Mouse (Mus musculus) myocyte (in vitro differentiated cells): ENCODE data around the gene Bcap31.

ENCODE experiments used
- CEBPB ChIP-seq: IDR thresholded peaks from 2 replicates; pipeline ENCODE4 v1.6.1; 2011; ENCODE audit warnings: mild to moderate bottlenecking, moderate library complexity; ENCODE audit not compliant: poor library complexity, insufficient read depth, severe bottlenecking
- E2F4 ChIP-seq: IDR thresholded peaks from one replicate; pipeline ENCODE4 v1.6.1; 2011; ENCODE audit warnings: mild to moderate bottlenecking, control low read depth, moderate library complexity; ENCODE audit not compliant: insufficient read depth
- MAX ChIP-seq: IDR thresholded peaks from one replicate; pipeline ENCODE4 v1.6.1; 2011; ENCODE audit warnings: low read depth, mild to moderate bottlenecking, control low read depth
- MYOD1 ChIP-seq, 3 experiments: IDR thresholded peaks; one replicate each; pipeline ENCODE4 v1.6.1; 2011; ENCODE audit warnings: control low read depth in 2 of 3, low read depth in 2 of 3, mild to moderate bottlenecking in 2 of 3, moderate library complexity in 1 of 3; ENCODE audit not compliant: insufficient read length in 2 of 3, control insufficient read depth in 1 of 3
- MYOG ChIP-seq, 3 experiments: IDR thresholded peaks; one replicate each; pipeline ENCODE4 v1.6.1; 2011; ENCODE audit warnings: control low read depth in 2 of 3, low read depth in 2 of 3, mild to moderate bottlenecking in 2 of 3; ENCODE audit not compliant: insufficient read length in 2 of 3, control insufficient read depth in 1 of 3, insufficient read depth in 1 of 3
- POLR2A ChIP-seq: IDR thresholded peaks from one replicate; pipeline ENCODE4 v1.6.1; 2011; ENCODE audit warnings: low read depth, mild to moderate bottlenecking, control low read depth, moderate library complexity; ENCODE audit not compliant: insufficient read length
- POLR2AphosphoS2 ChIP-seq: IDR thresholded peaks from one replicate; pipeline ENCODE4 v1.6.1; 2011; ENCODE audit warnings: low read depth, control low read depth; ENCODE audit not compliant: insufficient read length
- REST ChIP-seq: IDR thresholded peaks from one replicate; pipeline ENCODE4 v1.6.1; 2011; ENCODE audit warnings: mild to moderate bottlenecking, control low read depth, moderate library complexity; ENCODE audit not compliant: insufficient read depth, insufficient read length
- SRF ChIP-seq: IDR thresholded peaks from one replicate; pipeline ENCODE4 v1.6.1; 2011; ENCODE audit warnings: low read depth; ENCODE audit not compliant: control insufficient read depth, insufficient read length
- TCF12 ChIP-seq: IDR thresholded peaks from one replicate; pipeline ENCODE4 v1.6.1; 2011; ENCODE audit warnings: mild to moderate bottlenecking, control low read depth; ENCODE audit not compliant: poor library complexity, insufficient read depth, severe bottlenecking
- TCF3 ChIP-seq: IDR thresholded peaks from one replicate; pipeline ENCODE4 v1.6.1; 2011; ENCODE audit warnings: low read depth, control low read depth; ENCODE audit not compliant: insufficient read length
- USF1 ChIP-seq: IDR thresholded peaks from one replicate; pipeline ENCODE4 v1.6.1; 2011; ENCODE audit warnings: low read depth, mild to moderate bottlenecking, control low read depth, moderate library complexity

DNA sequence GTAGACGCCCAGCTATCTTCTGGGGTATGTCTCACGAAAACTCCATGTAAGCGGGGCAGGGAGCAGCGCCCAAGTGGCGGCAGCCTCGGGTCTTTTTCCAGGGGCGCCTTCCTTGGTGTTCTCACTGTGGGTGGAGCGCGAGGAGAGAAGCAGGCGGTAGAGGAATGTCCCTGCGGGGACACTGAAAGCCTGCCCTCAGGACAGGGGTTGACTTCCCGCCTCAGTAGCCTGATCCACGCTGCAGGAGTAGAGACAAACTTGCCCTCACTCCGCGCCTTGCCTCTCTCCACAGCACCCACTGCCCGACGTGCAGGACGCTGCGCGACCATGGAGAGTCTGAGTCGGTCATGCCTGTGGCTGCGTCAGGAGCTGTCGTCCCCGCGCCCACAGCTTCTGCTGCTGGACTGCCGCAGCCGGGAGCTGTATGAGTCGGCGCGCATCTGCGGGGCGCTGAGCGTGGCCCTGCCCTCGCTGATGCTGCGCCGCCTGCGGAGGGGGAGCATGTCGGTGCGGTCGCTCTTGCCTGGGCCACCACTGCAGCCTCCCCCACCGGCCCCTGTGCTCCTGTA, 76.0 kb downstream of the Bcap31 start:
- TF ChIP-seq POLR2A (no peak), MAX (no peak), USF1 (no peak), CEBPB (no peak), MYOD1 (IDR thresholded peaks at IDR 0.05; ENCODE audit: control insufficient read depth in 1 of 3, insufficient read length in 2 of 3, low read depth in 2 of 3) (no peak), REST (no peak), TCF12 (no peak), MYOG (IDR thresholded peaks at IDR 0.05; ENCODE audit: control insufficient read depth in 1 of 3, insufficient read depth in 1 of 3, insufficient read length in 2 of 3, low read depth in 2 of 3) (no peak), POLR2AphosphoS2 (no peak), TCF3 (no peak), E2F4 (no peak), SRF (no peak)
